Mouse (Mus musculus): ENCODE data around the gene Ppp6r1.

DNA sequence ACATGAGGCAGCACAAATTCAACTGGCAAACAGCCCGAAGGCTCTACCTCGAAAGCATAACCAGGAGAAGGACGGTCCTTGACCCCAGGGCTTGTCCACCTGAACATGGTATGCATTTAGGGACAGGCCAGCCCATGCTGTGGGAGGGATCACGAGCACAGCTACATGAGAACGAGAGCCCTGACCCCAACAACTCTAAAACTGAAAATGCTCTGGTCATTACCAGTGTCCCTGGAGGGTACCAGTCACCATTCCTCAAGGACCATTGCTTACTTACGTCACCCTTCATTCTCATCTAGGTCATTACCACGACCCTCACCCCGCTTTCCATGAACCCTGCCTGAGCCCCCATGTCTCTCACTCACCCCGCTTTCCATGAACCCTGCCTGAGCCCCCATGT is 10.3 kb upstream of the Ppp6r1 start:
- no peak for TF ChIP-seq CTCF (conservative IDR thresholded peaks at IDR 0.05; ENCODE audit: insufficient read depth, insufficient read length, low read depth, low read length)
- no peak for TF ChIP-seq POLR2A (IDR thresholded peaks at IDR 0.05; ENCODE audit: low read depth, low read length)

All from kidney, adult 2 months (tissue).